Mouse (Mus musculus) right cerebral cortex, postnatal 14 days (tissue): ENCODE data around the gene Igf1r.
"Not testable (repeated sequence)": the region's sequence is repeated elsewhere in the genome, so short reads cannot be mapped to it uniquely, and the experiment has no call there.

Experiments used
- DNase-seq: peaks from one replicate; pipeline ENCODE4 v3.0.0; 2022

Gene Igf1r

DNA sequence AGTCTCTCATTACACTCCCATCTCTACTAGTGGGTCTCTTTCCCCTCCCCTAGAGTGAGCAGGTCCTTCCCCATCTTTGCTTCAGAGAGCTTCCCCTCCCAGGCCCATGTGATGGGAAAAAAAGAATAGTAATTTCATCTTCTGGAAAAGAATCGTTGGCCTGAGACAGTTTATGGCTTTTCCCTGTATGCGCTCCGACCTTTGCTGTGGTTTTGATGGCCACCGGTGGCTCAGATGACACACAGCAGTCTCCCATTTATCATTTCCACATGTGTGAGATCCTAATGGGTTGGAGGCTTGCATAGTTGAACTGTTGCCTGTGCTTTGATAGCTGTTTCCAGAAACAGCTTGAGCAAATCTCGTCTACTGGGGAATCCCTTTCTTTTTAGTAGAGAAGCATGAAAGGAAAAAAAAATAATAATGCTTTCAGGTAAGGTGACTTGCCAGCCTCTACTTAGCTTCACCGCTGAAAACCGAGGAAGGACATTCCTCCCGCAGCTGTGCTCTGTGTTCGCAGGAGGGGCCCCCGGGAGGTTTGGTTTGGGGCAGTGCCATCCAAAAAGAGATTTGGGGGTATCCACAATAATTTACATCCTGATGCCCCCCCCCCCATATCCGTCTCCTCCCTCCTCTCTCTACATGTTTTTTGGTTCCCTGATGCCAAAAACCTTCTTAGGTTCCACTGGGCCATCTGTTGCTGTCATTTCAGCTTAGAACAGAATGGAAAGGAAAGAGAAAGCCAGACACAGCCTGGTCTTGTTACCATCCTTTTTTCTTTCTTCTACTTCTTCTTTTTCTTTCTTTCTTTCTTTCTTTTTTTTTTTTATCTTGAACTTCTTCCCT is 324.6 kb downstream of the Igf1r start:
- no peak for DNase-seq

- no peak for DNase-seq
Measured at GRCm38 (mm10) chr7:68277897-68278270, 325.3 kb downstream of the Igf1r start.

GRCm38 (mm10) chr7:68278385-68278784 is 325.8 kb downstream of the Igf1r start:
- no peak for DNase-seq

GRCm38 (mm10) chr7:68278908-68279307 is 326.3 kb downstream of the Igf1r start:
- no peak for DNase-seq

DNA sequence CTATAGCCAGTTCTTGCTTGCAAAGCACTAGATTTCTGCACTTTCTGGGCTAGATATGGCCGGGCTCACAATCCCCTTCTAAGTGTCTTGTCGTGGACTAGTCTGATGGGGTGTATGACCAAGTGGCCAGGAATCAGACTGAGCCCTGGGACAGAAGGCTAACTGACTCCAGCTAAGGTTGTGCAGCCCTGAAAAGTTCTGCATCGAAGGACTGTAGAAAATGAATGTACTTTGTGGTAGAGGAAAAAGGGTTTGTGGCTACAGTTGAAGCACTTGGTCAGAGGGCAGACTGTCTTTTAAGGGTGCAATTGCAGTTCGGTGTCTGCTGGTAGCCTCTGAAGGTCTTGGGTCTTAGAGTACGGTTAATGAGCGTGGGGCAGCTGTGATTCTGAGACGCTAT is 326.9 kb downstream of the Igf1r start:
- DNase-seq: no peak

DNA sequence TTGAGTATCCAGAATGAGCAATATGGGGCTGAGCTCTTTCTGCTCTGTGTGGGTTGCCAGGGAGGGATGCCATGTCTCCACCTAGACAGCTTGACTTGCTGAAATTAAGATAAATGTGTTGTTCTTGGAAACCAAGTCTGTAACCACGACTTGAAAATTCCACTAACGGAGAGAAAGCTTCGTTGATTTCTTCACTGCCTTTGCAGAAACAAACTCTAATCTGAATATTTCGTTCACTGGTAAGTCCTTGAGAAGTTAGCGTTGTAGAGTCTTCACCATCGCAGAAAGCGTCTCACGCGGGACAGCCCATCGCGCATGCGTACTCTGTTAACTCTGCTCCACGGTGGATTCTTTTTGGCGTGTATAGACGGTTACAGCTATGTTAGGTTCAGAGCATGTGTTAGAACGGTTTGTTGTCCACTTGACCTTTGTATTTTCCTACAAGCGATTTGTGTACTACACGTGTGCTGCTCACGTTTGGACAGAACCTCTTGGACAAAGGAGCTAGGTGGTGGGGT is 327.8 kb downstream of the Igf1r start:
- no peak for DNase-seq

DNA sequence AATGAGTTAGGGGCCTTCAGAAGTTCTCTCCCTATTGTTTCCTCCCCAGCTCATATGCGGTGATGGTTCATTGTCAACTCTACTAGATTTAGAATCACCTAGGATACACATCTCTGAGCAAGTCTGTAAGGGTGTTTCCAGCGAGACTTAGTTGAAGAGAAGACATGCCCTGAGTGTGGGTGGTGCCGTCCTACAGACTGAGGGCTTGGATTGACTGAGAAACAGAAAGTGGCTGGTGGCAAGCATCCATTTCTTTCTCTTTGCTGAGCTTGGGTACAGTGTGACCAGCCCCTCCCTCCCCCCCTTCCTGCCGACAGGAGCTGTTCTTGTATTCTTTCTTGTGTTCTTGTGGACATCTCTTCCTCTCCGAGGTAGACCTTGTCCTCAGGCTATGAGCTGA is 328.7 kb downstream of the Igf1r start:
- DNase-seq: no peak

DNA sequence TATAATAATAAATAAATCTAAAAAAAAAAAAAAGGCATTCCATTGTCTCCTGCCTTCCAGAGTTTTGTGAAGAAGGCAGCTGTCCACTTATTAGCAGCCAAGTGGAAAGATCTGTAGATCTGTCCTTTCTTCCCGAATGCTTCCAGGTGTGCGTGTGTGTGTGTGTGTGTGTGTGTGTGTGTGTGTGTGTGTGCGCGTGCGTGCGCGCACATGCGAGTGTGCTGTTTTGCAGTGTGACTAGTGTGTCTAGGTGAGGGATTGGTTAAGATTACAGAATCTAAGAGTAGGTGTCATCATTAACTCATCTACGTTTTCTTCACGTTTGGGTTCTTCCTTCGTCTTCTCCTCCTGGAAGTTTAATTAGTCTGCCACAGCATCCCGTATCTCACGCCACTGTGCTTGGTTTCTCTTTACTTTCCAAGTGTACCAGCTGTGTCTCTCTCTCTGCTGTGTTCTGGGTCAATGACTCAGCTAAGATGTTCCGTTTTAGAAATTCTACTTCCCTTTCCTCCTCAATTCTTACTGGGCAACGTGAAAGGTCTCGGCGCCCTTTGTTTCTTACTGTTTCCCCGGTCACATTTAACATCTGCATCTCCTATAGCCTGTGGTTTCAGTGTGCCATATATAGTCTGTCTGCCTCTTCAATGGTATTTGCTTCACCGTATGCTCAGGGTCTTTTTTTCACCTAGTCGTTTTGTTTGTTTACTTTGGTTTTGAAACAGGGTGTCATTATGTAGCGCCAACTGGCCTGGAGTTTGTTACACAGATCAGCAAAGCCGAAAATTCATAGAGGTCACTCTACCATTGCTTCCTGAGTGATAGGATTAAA is 329.9 kb downstream of the Igf1r start:
- no peak for DNase-seq

DNA sequence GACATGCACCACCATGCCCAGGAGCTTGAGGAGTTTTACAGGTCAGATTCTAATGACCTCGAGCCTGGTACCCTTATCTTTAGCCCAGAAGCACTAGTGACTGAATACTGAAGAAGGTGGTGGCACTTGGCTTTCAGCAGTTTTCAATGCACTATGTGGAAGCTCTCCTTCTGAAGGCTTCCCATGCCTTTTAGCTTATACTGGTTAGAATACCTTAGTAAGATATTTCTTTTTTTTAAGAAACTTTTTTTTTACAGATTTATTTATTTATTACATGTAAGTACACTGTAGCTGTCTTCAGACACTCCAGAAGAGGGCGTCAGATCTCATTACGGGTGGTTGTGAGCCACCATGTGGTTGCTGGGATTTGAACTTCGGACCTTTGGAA is 330.5 kb downstream of the Igf1r start:
- not testable (repeated sequence) for DNase-seq
